Mouse (Mus musculus) liver, adult 2 months (tissue): ENCODE data around the gene Add3. TPM values are rescaled to one million over a fixed set of nuclear protein-coding genes. Genes with fewer than 3 reads are reported as not detected.
A peak's percentile ranks its signal among the peaks of the same experiment; 100 is the strongest.

ENCODE experiments used
- DNase-seq: peaks from one replicate; pipeline ENCODE4 v3.0.0-alpha.2; 2011; ENCODE audit warnings: low read depth, low spot score; ENCODE audit errors: extremely low read depth
- H3K27ac ChIP-seq: fragments of 200-500 bp; replicated peaks from 2 replicates; pipeline ENCODE4 v1.5.1; 2012; ENCODE audit warnings: low read depth, mild to moderate bottlenecking, control low read depth, inconsistent platforms, low read length; ENCODE audit not compliant: insufficient read depth
- H3K27me3 ChIP-seq: fragments of 200-500 bp; 2 replicates; pipeline ENCODE4 v1.6.1; 2012; ENCODE audit warnings: mild to moderate bottlenecking, moderate library complexity, low read length, inconsistent platforms; ENCODE audit not compliant: control insufficient read depth, insufficient read depth
- H3K36me3 ChIP-seq: fragments of 200-500 bp; 2 replicates; pipeline ENCODE4 v1.6.1; 2012; ENCODE audit warnings: low read length, inconsistent platforms; ENCODE audit not compliant: control insufficient read depth, insufficient read depth
- H3K4me1 ChIP-seq: fragments of 200-500 bp; 2 replicates; pipeline ENCODE4 v1.6.1; 2011; ENCODE audit warnings: low read length; ENCODE audit not compliant: control insufficient read depth, insufficient read depth
- H3K4me3 ChIP-seq: fragments of 200-500 bp; 2 replicates; pipeline ENCODE4 v1.5.1; 2011; ENCODE audit warnings: low read depth, mild to moderate bottlenecking, control low read depth, low read length, moderate library complexity; ENCODE audit not compliant: insufficient read depth
- H3K79me2 ChIP-seq: fragments of 200-500 bp; 2 replicates; pipeline ENCODE4 v1.6.1; 2012; ENCODE audit warnings: inconsistent platforms, mild to moderate bottlenecking, low read length, moderate library complexity; ENCODE audit not compliant: control insufficient read depth, insufficient read depth
- H3K9ac ChIP-seq: fragments of 200-500 bp; 2 replicates; pipeline ENCODE4 v1.6.1; 2012; ENCODE audit warnings: low read depth, mild to moderate bottlenecking, control low read depth, inconsistent platforms, low read length
- CTCF ChIP-seq: fragments of 200-500 bp; IDR thresholded peaks from 2 replicates; pipeline ENCODE4 v1.5.1; 2011; ENCODE audit warnings: low read depth, low read length, control low read depth
- POLR2A ChIP-seq: fragments of 200-500 bp; IDR thresholded peaks from 2 replicates; pipeline ENCODE4 v1.6.1; 2011; ENCODE audit warnings: low read length, control low read depth; ENCODE audit not compliant: insufficient read depth; ENCODE audit errors: extremely low read depth
- WGBS: fragments of 180-500 bp; shearing (Covaris S2); methylation state at CpG from one replicate; pipeline ENCODE4 v1.1.7; 2018; 5-methylcytosine and 5-hydroxymethylcytosine counted together
- polyA plus RNA-seq: library from polyadenylated mRNA; depleted of rRNA; stranded (reverse); fragments of >200 nt; gene quantifications from 2 replicates; pipeline ENCODE4 v1.2.3, GENCODE M21; 2012
- total RNA-seq: library from RNA; depleted of rRNA; stranded (reverse); fragments of >200 nt; gene quantifications from 2 replicates; pipeline ENCODE4 v1.2.3, GENCODE M21; 2014

The Add3 gene
- total and polyA plus RNA-seq, 2 experiments = 4.3 to 12.1 TPM

DNA sequence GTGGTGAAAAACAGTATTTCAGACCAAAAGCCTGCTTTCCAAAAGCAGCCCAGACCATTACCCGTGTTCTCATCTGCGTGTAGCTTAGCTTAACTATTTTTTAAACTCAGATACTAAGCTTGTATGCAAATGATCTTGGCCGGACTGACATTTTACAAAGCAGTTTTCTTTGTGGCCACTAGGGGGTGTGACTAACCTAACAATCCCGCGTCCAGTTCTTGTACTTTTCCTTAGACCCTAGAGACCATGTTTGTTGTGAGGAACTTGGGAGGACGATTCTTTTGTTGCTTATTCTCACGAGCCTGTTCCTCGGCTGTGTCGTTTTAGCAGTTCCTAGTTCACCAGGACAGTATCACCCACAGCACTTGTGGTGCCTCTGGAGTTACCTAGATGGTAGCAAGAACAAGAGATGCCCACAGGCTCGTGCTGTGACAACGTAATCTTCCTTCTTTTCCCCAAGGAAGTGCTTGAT lies 107.8 kb downstream of the Add3 start:
- H3K27me3 ChIP-seq = no peaks in the 10 kb centered on the region
- H3K36me3 ChIP-seq = 0 out of 2 replicates have a peak, but pooled peaks cover 1% of the 10 kb centered on the region
- TF ChIP-seq POLR2A = no peak
- peak; percentile 27; the same call in 1 of the 2 replicates for TF ChIP-seq CTCF
- peak; percentile 51 for DNase-seq
- H3K9ac ChIP-seq = no peak overlapping the region
- no peaks in the 10 kb centered on the region for H3K79me2 ChIP-seq
- H3K27ac ChIP-seq = no peak overlapping the region
- WGBS = 14% methylated on average over 11 of the region's 11 CpGs
- H3K4me3 ChIP-seq = no peak overlapping the region
- 0 out of 2 replicates have a peak, but pooled peaks cover 2% of the 10 kb centered on the region for H3K4me1 ChIP-seq

DNA sequence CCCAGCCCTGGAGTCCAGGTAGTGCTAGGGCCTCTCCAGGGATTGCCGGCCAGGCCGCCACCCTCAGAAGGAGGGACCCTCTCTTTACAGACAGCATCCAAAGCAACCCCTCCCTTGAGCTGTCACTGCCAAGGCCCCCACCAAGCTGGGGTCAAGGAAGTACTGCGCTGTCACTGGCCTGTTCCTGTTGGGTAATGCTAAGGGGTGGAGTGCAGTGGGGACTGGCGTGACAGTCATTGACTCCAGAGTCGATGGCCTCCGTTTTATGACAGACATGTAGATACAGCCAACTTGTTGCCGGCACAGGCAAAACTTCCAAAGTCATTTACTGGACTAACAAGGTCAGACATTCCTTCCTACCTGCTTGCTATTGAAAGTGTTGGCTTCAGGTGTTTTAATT lies 110.8 kb downstream of the Add3 start:
- no peak overlapping the region for H3K27ac ChIP-seq
- WGBS = 58% methylated on average over 7 of the region's 7 CpGs
- DNase-seq = no peak
- no peaks in the 10 kb centered on the region for H3K27me3 ChIP-seq
- H3K4me3 ChIP-seq = no peak overlapping the region
- no peaks in the 10 kb centered on the region for H3K79me2 ChIP-seq
- 0 out of 2 replicates have a peak, but pooled peaks cover 2% of the 10 kb centered on the region for H3K4me1 ChIP-seq
- H3K9ac ChIP-seq = no peak overlapping the region
- TF ChIP-seq CTCF (no peak), POLR2A (no peak)
- no peaks in the 10 kb centered on the region for H3K36me3 ChIP-seq

DNA sequence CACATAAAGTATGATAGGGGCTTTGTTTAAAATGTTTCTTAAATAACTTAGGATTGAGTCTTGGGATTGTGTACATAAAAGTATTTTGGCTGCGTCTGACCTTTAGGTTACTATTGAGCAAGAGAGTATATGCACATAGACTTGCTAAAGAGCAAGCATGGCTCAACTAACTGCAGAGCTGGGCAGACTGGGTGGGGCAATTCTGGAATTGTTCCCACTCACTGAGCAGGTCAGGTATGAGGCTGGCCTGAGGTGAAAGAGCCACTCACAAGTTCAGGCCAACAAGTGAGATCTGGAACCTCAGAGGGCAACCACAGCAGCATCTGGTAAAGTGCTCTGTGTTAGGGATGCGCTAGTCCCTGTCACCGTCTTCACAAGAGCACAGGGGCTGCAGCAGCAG lies 111.4 kb downstream of the Add3 start:
- Histone ChIP-seq H3K4me3 (no peak overlapping the region), H3K79me2 (no peaks in the 10 kb centered on the region), H3K9ac (no peak overlapping the region), H3K4me1 (0 out of 2 replicates have a peak, but pooled peaks cover 2% of the 10 kb centered on the region), H3K36me3 (no peaks in the 10 kb centered on the region), H3K27ac (no peak overlapping the region), H3K27me3 (no peaks in the 10 kb centered on the region)
- 77% methylated on average over 3 of the region's 3 CpGs for WGBS
- no peak for DNase-seq
- no peak for TF ChIP-seq POLR2A
- no peak for TF ChIP-seq CTCF

DNA sequence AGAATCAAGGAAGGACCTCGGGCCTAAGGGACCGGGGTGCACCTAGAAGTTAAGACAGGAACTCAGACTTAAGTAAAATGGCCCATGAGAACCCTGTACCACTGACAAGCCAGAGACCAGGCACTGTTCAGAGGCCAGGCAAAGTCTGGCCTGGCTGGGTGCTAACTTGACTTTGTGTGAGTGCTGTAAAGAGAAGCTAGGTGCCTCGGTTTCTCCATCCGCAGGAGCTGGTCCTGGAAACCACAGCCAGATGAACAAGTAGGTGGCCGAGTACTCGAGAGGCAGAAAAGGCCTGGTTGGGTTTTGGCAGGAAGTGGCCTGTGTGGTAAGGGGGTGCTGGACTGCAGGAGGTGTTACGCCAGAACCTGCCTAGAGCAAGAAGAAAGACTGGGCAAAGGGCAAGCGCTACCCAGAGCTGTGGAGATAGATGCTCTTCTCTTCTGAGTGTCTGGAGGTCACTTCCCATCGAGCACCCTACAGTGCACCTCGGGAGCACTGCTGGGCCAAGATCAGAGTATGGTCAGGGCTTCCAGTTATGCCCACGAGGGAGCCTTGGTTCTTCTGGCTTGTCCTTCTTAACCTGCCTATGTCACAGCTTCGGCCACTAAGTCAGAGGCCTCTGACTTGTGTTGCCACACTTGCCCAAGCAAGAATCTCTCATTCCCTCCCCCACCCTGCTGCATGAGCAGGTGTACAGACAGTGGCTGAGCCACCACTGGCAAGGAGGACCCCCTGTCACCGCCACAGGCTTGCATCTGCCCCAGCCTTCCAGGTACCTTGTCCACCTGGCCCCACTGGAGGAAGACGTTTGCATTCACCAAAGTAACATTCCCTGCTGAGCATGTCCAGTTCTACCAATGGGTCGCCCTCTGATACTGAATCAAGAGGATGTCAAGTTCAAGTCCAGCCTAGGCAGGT lies 112.1 kb downstream of the Add3 start:
- no peaks in the 10 kb centered on the region for H3K27me3 ChIP-seq
- DNase-seq = no peak
- H3K79me2 ChIP-seq = no peaks in the 10 kb centered on the region
- H3K36me3 ChIP-seq = no peaks in the 10 kb centered on the region
- WGBS = 85% methylated on average over 15 of the region's 15 CpGs
- no peak overlapping the region for H3K27ac ChIP-seq
- no peak overlapping the region for H3K4me3 ChIP-seq
- 0 out of 2 replicates have a peak, but pooled peaks cover 2% of the 10 kb centered on the region for H3K4me1 ChIP-seq
- no peak overlapping the region for H3K9ac ChIP-seq
- no peak for TF ChIP-seq POLR2A
- no peak for TF ChIP-seq CTCF

- H3K36me3 ChIP-seq = no peaks in the 10 kb centered on the region
- H3K4me3 ChIP-seq = no peak overlapping the region
- no peaks in the 10 kb centered on the region for H3K4me1 ChIP-seq
- WGBS = 96% methylated on average over 8 of the region's 8 CpGs
- no peaks in the 10 kb centered on the region for H3K79me2 ChIP-seq
- no peak overlapping the region for H3K27ac ChIP-seq
- TF ChIP-seq POLR2A (no peak), CTCF (no peak)
- H3K9ac ChIP-seq = no peak overlapping the region
- no peak for DNase-seq
- H3K27me3 ChIP-seq = no peaks in the 10 kb centered on the region
Measured at GRCm38 (mm10) chr19:53256361-53256760, 116.1 kb downstream of the Add3 start.
